Mouse (Mus musculus): Measurements from ENCODE around the gene Nuak1.

DNA sequence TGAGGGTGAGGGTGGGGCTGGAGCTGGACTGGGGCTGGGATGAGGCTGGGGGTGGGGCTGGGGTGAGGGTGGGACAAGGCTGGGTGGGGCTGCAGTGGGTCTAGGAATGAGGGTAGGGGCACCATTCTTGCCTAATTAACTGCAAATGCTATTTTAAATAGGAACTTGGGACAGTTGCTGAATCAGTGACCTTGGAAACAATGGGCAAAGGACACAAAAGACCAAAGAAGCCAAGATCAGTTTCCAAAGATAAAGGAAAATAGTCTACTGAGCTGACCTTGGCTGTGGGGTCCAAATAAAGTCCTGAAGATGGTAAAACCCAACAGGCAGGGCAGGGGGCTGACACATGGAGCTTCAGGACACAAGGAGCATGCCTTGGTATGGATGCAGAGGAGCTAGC, 22.0 kb downstream of the Nuak1 start:
- TF ChIP-seq GATA1 (IDR thresholded peaks at IDR 0.05; ENCODE audit: borderline replicate concordance, low read length) (no peak), FLI1 (IDR thresholded peaks at IDR 0.05; ENCODE audit: low read length) (no peak)

Measured in megakaryocyte, embryonic 14.5 days (primary cell).